Mouse (Mus musculus): ENCODE data around the gene Tiam2.

The Tiam2 gene

DNA sequence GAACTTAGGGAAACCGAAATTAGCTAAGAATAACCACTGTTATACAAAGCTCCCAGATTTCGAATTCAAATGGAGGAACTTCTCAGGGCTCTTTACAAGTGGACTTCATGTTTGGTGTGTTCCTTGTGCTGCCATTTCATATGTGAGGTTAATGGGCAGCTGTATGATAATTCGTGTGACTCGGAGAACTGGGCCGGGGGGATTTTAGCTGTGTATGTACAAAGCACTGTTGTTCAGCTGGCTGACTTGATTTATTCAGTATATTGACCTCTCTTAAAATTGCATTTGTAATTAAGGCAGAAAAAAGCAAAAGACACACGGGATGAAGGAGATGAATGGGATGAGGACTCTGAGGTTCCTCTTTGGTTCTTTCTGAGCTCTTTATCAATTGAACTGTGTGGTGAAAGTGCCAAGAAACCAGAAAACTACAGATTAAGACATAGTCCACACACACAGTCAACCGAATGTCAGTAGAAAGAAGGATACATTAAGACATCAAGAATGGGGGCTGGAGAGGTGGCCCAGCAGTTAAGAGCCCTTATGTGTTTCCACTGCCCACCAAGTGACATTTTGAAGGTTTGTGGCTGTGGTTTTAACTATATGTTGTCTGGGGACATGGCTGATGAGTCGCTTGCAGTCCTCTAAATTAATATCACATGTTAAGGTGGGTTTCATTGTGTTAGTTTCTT, 141.4 kb downstream of the Tiam2 start:
- ChIA-PET CTCF (interaction anchor here in 1 of 4 experiments (0.6 kb wide), 1 partner anchor 179 kb away, joined by 3 read pairs; no protein-coding TSS in a partner anchor), POLR2A (interaction anchor here in 1 of 4 experiments (1.5 kb wide), 1 partner anchor 9 kb away, joined by 3 read pairs; no protein-coding TSS in a partner anchor)

DNA sequence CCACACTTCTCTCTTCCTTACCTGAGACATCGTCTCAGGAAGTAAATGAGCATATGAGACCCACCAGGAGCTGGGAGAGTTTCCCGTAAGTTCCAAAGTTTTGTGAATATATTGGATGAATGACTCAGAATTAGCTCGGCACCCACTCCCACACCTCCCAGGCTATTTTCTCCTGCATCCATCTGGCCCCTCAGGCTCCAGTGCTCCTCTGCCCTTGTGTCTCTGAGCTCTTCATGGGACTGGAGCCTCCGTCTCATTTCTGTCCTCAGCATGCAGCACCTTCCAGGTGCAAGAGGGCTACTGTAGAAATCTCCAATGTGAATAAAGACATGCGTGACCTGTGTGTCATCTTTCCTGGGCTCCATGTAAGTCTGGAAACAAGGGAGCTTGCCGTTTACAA, 145.6 kb downstream of the Tiam2 start:
- ChIA-PET POLR2A (interaction anchor here in 1 of 4 experiments (1.0 to 2.8 kb wide), 2 partner anchors 11 to 23 kb away, joined by 3 to 9 read pairs; no protein-coding TSS in a partner anchor), CTCF (interaction anchor here in 2 of 4 experiments (1.0 to 1.2 kb wide), 3 partner anchors 26 to 37 kb away, joined by 3 to 6 read pairs (median 3); no protein-coding TSS in a partner anchor)

DNA sequence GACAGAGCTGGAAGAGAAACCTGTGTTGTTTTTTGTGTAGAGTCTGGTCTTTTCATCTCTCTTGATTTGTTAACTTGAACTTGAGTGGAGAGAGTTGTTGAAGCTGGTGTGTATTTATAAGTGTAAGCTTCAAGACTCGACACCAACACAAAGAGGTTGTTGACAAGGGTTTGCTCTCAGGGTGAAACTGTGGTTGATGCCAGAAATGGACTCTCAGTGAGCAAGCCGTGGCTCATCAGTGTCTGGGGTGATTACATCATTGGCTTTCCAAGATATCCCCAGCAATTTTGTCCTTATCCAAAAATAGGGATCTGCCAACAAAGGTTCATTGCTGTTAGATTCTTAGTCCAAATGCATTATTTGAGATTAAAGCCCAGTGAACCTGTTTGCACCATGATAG, 150.2 kb downstream of the Tiam2 start:
- ChIA-PET POLR2A (interaction anchor here in 1 of 4 experiments (1.0 kb wide), 1 partner anchor 9 kb away, joined by 3 read pairs; no protein-coding TSS in a partner anchor), CTCF (interaction anchor here in 1 of 4 experiments (0.9 kb wide), 1 partner anchor 21 kb away, joined by 3 read pairs; no protein-coding TSS in a partner anchor)

DNA sequence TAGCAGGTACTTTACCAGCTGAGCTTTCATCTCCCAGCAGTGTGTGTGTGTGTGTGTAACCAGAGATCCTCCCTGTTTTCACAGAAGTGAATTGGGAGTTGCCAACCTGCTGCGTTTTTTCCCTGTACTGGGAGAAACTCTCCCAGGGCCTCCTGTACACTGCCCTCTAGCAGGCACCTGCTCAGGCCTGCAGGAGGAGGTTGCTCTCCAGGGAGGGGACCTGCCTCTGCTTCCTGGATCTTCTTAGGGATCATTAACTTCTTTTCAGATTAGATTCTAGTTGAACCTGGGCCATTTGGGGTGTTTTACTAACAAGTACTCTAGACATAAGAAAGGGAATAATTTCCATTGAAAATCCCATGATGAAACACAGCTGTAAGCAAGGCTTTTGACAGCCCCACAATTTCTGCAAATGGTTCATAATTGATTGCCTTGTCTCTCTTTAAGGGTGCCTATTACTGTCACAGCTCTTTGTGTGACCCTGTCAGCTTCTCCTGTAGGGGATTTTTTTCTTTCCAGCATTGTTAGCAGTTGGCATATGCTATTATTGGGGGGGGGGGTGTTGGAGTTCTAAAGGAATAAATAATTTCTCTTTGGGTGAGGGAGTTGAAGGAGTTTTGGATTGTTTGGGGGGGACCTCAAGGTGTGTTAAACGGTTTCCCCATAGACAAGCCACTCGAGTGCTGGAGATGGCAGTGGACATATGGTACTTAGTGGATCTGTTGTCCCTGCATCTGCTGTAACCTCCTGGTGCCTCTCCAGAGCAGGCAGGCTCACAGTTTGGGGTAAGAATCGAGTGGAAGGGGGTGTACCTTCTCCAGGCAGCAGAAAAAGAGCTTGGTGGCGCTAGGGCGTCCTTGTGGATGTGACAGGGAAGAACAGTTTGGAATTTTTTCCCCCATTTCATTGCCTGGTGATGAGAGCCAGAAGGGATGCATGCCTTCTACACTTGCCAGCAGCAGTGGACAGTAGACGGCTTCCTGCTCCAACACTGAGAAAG, 155.5 kb downstream of the Tiam2 start:
- ChIA-PET CTCF (interaction anchor here in 2 of 4 experiments (0.6 to 1.8 kb wide), 4 partner anchors 16 to 1443 kb away, joined by 4 to 5 read pairs (median 4); no protein-coding TSS in a partner anchor), POLR2A (interaction anchor here in 1 of 4 experiments (0.6 to 1.6 kb wide), 3 partner anchors 18 to 21 kb away, joined by 3 to 5 read pairs (median 5); no protein-coding TSS in a partner anchor)

DNA sequence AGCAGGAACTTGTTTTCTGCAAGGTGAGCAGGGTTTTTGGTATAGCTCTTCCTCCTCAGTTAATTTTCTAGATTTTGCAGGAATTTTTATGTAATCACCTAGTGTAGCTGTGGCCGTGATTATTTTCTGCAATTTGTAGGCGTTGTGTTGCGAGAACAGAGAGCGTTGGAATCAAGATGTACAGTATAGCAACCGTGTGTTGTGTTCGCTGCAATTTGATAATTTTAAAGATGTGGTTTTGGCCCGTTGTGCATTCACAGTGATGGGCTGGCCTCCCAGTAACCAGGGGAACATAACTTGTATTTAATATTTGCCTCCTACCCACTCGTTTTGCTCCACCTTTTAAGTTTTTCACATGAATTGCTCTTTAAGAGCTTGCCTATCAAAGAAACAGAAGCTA, 156.7 kb downstream of the Tiam2 start:
- CTCF ChIA-PET, result interaction anchor here in 3 of 4 experiments (0.7 to 1.6 kb wide), 3 partner anchors 15 to 70 kb away, joined by 3 to 9 read pairs (median 4); no protein-coding TSS in a partner anchor
- POLR2A ChIA-PET, result interaction anchor here in 1 of 4 experiments (1.7 kb wide), 1 partner anchor 12 kb away, joined by 3 read pairs; no protein-coding TSS in a partner anchor

DNA sequence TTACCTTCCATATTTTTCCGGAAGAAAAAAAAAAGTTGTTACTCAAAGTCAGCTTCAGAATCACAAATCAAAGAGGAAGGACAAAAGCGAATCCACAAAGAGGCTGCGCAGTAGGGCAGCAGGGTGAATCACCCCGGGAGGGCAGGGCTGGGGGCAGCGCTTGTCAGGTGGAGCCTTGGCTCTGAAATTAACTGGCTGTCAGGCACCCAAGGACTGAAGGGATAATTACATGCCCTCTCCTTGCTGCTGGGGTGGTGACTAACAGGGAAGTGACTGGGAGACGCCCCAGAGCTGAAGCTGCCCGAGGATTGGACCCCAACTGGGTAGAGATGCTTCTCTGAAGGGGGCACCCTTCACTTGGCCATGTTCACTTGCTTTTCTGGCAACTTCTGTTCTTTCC, 159.5 kb downstream of the Tiam2 start:
- POLR2A ChIA-PET, result no interaction called here
- CTCF ChIA-PET, result interaction anchor here in 1 of 4 experiments (0.6 kb wide), 1 partner anchor 690 kb away, joined by 3 read pairs; no protein-coding TSS in a partner anchor

DNA sequence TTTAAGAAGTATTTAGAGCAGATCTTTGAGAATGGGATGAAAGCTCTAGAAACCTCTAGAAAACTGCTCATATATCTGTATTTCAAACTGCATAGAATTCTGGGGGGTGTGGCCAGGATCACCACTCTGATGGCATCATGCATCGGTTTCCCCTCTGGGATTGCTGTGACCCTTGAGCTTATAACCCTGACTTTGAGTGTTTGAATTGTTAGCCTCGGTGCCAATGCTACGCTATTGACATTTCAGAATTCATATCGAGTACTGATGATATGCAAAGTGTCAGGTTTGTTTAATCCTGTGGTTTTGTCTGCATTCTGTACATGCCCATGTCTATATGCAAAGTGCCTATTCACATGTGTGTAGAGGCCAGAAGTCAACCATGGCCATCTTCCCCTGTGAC, 160.8 kb downstream of the Tiam2 start:
- ChIA-PET POLR2A (interaction anchor here in 1 of 4 experiments (0.8 kb wide), 1 partner anchor 11 kb away, joined by 4 read pairs; no protein-coding TSS in a partner anchor), CTCF (interaction anchor here in 3 of 4 experiments (0.9 to 4.4 kb wide), 4 partner anchors 11 to 23 kb away, joined by 3 to 16 read pairs (median 4); no protein-coding TSS in a partner anchor)

DNA sequence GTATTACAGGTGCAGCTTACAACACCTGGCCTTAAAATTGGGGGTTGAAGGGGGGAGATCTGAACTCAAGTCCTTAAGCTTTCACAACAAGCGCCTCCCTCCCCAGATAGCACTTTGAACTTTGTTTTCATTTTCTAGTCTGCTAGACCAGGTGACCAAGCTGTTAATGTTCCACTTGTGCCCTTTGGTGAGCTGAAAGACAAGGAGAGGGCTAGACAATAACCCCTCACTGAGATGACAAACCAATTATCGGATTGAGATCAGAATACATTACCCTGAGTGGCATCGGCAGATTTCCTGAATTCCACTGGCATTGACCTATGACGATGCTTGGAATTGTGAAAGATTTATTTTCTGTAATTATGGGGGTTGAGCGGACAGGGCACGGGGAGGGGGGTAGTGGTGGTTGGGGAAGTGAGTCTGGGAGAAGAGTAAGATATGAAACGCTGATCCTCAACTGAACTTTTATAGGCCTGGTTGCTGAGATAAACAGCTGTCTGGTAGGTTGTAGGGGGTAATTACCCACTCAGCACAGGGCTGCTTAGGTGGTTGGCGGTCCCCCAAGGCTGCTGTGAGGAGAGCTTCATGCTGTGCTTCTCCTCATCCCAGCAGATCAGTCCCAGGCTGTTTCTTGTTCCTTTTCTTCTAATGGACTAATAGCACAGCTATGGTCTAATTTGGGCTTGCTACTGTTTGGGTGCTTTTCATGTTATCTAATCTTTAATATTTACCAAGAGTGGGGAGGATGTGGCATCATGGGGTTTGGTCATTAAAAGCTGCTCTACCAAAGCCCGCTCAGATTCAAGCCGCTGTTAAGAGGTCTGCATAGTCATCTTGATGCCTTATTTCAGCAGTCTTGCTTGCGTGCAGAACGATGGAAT, 161.6 kb downstream of the Tiam2 start:
- POLR2A ChIA-PET, result interaction anchor here in 3 of 4 experiments (0.5 to 1.4 kb wide), 5 partner anchors 10 to 324 kb away, joined by 3 to 4 read pairs (median 3); no protein-coding TSS in a partner anchor
- CTCF ChIA-PET, result interaction anchor here (0.9 to 4.4 kb wide), 6 partner anchors 10 to 22 kb away, joined by 3 to 16 read pairs (median 6); no protein-coding TSS in a partner anchor

DNA sequence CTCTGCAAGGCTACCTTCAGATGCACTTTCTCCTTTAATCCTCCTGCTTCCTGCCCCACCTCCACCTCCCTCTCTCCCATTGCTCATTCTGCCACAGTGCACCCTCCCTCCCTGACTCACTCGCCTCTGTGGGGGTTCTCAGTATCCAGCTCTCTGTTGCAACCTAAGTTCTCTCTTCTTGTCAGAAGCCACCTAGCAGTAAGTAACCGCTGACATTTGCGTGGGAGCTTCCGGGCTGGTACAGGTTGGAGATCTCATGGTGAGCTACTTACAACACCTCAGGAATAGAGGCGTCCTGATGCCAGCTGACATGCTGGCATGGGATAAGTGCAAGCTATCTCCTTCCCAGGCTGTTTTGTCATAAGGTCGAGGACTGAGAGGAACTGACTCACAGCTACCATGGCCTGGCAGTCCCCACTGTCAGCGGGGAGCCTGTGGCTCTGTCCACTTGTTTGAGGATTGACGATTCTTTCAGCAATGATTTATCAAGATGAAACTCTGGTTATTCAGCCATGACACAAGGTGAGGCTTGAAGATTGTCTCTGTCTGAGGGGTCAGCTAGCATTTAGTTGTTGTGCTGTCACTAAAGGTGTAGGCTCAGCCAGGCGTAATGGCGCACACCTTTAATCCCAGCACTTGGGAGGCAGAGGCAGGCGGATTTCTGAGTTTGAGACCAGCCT, 164.0 kb downstream of the Tiam2 start:
- POLR2A ChIA-PET, result interaction anchor here in 2 of 4 experiments (0.5 to 1.4 kb wide), 4 partner anchors 20 to 694 kb away, joined by 3 to 8 read pairs (median 4); no protein-coding TSS in a partner anchor
- CTCF ChIA-PET, result interaction anchor here in 3 of 4 experiments (1.1 to 4.4 kb wide), 4 partner anchors 8 to 39 kb away, joined by 3 to 16 read pairs (median 5); no protein-coding TSS in a partner anchor

DNA sequence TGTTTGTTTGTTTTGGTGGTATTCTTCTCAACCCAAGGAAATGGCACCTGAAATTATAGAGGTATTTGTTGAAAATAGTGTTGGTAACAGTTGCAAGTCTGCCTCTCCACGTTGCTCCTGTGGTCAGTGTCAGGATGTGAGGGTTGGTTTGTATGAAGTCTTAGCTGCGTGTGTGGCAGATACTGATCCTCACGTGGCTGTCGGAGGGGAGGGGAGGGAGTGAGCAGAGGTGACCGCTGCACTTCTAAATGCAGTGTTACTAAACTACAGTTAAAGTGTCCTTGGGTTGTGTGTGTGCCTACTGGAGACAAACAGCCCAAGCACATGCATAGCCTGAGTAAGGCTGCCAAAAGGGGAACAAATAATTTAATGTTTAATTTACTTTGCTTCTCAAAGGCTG, 164.7 kb downstream of the Tiam2 start:
- POLR2A ChIA-PET, result interaction anchor here in 1 of 4 experiments (1.4 kb wide), 1 partner anchor 19 kb away, joined by 3 read pairs; no protein-coding TSS in a partner anchor
- CTCF ChIA-PET, result interaction anchor here in 1 of 4 experiments (1.2 kb wide), 1 partner anchor 40 kb away, joined by 3 read pairs; no protein-coding TSS in a partner anchor

DNA sequence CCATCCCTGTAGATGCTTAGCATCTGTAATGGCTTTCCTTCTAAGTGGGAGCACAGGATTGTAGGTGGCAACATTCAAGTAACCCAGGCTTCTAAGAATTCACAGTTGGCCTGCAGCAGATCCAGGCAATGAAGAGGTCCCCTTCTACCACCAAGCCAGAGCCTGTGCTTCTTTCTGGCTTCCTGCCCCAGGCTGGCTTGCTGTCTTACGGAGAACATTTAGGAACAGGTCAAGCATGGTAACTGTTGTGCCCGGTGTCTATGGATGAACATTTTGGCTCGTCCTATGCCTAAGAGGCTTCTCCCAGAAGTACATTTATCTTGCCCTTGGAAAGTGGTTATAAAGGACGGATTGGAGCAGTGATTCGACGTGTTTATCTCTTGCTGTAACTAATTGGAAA, 165.3 kb downstream of the Tiam2 start:
- ChIA-PET POLR2A (no interaction called here), CTCF (no interaction called here)

DNA sequence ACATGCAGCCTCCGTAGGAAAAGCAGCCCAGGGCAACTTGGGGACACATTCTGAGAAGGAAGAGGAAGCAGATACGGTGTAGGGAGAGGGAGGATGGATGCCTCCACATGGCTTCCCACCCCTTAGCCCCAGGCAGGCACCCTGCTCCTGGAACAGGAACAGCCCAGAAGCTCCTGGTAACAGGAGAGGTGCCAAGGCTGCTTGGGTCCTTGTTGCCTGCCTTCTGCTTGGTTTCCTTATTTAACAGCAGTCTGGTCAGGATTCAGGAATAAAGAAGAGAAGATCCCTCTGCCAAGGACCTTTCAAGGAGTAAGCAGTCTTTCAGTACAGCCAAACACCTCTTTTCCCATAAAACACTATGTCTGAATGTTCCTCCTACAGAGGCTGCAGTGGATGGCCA, 169.2 kb downstream of the Tiam2 start:
- ChIA-PET POLR2A (no interaction called here), CTCF (no interaction called here)

DNA sequence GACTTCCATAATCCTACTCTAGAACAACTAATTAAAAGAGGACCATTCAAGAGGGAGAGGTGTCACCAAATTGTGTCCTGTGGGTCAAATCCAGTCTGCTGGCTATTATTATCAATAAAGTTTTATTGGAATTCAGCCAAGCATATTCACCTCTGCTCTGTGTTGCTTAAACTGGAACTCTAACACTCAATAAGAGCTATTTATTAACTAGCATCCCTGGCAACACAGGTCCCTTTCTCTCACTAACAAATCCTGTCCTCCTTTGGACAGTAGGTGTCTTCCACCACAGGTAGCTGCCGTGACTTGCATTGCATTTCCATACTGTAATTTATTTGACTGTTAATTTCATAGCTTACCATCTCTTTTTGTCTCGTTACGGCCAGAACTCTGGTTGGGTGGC, 169.7 kb downstream of the Tiam2 start:
- ChIA-PET POLR2A (interaction anchor here in 2 of 4 experiments (0.6 to 1.3 kb wide), 2 partner anchors 35 to 483 kb away, joined by 3 read pairs; no protein-coding TSS in a partner anchor), CTCF (no interaction called here)

DNA sequence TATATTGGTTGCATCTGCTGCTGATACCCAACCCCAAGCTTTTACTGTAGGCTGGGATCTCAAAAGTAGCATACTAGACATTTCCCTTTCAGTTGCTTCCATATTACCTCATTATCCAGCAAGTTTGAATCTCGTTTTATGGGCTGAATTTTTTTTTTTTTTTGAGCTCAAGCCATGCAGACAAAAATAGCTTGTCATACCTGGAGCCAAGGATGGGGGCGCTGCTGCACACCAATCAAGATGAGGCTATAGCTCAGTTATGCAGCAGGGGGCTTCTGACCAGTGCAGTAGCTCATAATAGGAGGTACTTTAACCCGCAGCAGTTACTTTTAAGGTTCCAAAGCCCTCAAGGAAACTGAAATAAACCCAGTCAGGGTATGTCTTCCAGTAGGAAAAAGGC, 171.7 kb downstream of the Tiam2 start:
- POLR2A ChIA-PET, result interaction anchor here (0.6 to 1.7 kb wide), 9 partner anchors 11 to 413 kb away, joined by 3 to 6 read pairs (median 4); no protein-coding TSS in a partner anchor
- CTCF ChIA-PET, result interaction anchor here (0.6 to 1.8 kb wide), 63 partner anchors 9 to 1870 kb away, joined by 3 to 36 read pairs (median 4); partner anchors contain the start of genes Tfb1m (in 2 of the 4) and Cldn20 (in 1 of the 4)

DNA sequence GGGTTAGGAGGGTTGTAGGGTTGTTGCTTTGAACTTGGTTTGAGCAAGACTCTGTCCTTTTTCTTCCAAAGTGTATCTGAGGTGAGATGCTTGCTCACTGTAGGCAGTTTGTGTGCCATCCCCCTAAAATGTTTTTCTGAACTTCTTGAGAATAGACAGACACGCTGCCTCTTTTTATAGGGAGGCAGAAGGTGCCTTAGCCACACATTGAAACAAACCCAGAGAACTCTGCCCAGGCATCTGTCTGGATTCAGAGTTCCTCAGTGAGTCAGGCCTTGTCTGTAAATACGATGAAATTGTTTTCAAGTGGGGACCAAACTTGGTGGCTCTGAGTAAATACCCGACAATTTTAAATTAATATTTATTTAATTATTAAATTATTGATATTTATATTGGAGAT, 172.2 kb downstream of the Tiam2 start:
- ChIA-PET POLR2A (interaction anchor here (0.6 to 1.7 kb wide), 7 partner anchors 11 to 414 kb away, joined by 3 to 6 read pairs (median 4); no protein-coding TSS in a partner anchor), CTCF (interaction anchor here (0.6 to 1.8 kb wide), 55 partner anchors 8 to 1869 kb away, joined by 3 to 36 read pairs (median 4); partner anchors contain the start of genes Tfb1m (in 2 of the 4) and Cldn20 (in 1 of the 4))

DNA sequence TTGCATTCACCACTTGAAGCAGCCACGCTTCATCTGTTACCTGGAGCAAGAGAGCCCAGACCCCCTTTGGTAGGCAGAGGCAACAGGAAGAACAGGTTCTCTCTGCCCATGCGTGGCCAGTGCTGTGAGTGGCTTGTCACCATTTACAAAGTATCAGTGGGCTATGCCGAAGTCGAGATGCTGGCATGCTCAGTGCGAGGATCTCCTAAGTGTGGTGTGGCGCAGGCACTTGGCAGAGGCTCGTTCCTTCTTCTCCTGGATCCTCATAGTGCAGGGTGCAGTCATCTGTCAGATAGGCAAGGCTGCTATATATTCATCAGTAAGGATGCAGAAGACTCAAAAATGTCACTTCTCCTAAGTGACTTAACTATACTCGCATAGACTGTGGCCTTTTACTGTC, 173.1 kb downstream of the Tiam2 start:
- ChIA-PET POLR2A (interaction anchor here in 1 of 4 experiments (0.5 kb wide), 1 partner anchor 18 kb away, joined by 5 read pairs; no protein-coding TSS in a partner anchor), CTCF (interaction anchor here in 2 of 4 experiments (1.0 to 2.0 kb wide), 2 partner anchors 10 to 48 kb away, joined by 4 to 9 read pairs; no protein-coding TSS in a partner anchor)
